9 mouse cellular contexts compared by ENCODE assay signal in the genomic region with DNA sequence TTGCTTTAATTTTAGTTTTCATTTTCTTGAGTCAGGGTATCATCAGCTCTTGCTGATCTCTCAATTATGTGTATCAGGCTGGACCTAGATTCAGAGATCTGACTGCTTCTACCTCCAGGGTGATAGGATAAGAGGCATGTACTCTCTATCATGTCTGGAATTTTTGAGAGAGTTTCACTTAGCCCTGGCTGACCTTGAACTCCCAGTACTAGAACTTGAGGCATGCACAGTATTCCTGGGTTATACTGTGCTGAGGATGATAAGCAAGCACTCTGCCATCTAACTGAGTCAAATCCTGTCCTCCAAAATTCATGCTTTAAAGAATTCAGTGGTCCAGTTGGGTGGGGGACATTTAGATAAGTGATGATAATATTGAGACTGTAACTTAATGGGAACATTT. TPM values are rescaled to one million over a fixed set of nuclear protein-coding genes. Genes with fewer than 3 reads are reported as not detected.
DNase-seq lines count a peak whose midpoint lies in the region; ATAC-seq and TF ChIP-seq lines count a peak whose summit lies in the region.
"Had no signal": no experiment of that assay in that cellular context is flagged by ENCODE, and none has a peak within 500 bp of the region (broad histone marks: within the 10 kb centered on the region; RNA-seq: fewer than 3 reads in every experiment).

No protein-coding gene starts in this region.

- H3K9ac ChIP-seq in kidney, embryonic 14.5 days (ENCODE audit: low read depth, low read length), result peak overlapping the region; percentile 87; the same call in 1 of the 2 replicates
- H3K9ac ChIP-seq in ES-Bruce4 (ENCODE audit: low read depth, poor library complexity, severe bottlenecking), result peak overlapping the region; percentile 99
- no peak overlapping the region for H3K9ac ChIP-seq in limb, embryonic 12.5 days (replicated peaks)

- TF ChIP-seq POLR2A in ES-Bruce4 (IDR thresholded peaks at IDR 0.05; ENCODE audit: insufficient read depth, low read length), result no peak

- DNase-seq in kidney, postnatal 36 days, result no peak
- peak; percentile 29 for DNase-seq in R1 (ENCODE audit: low read depth, low spot score)
- no peak for DNase-seq in ovary, postnatal 10 days (ENCODE audit: low spot score)
- no peak for DNase-seq in cerebellum, postnatal 36 days
- no peak for DNase-seq in left cerebral cortex, postnatal 14 days (ENCODE audit: low spot score in 2 of 2)
- DNase-seq: kidney, postnatal 4 days had no signal

- no peak for ATAC-seq in kidney, embryonic 14.5 days (ENCODE audit: low FRiP score, low TSS enrichment)
- no peak for ATAC-seq in limb, embryonic 12.5 days (ENCODE audit: insufficient number of reproducible peaks, insufficient read depth, low FRiP score, low TSS enrichment, low read depth)

- peaks cover 12% of the 10 kb centered on the region for H3K36me3 ChIP-seq in kidney, embryonic 14.5 days (ENCODE audit: control insufficient read depth, insufficient read depth, low read length)
- peaks cover 19% of the 10 kb centered on the region for H3K36me3 ChIP-seq in ES-Bruce4 (ENCODE audit: control insufficient read depth, insufficient read depth, low read length, poor library complexity, severe bottlenecking)
- peaks cover 13% of the 10 kb centered on the region for H3K36me3 ChIP-seq in limb, embryonic 12.5 days

- H3K27me3 ChIP-seq in kidney, embryonic 14.5 days (ENCODE audit: control insufficient read depth, insufficient read depth, low read length), result no peaks in the 10 kb centered on the region
- H3K27me3 ChIP-seq in ES-Bruce4 (ENCODE audit: control insufficient read depth, insufficient read depth, low read length, poor library complexity, severe bottlenecking), result no peaks in the 10 kb centered on the region
- no peaks in the 10 kb centered on the region for H3K27me3 ChIP-seq in limb, embryonic 12.5 days

- H3K9me3 ChIP-seq in kidney, embryonic 14.5 days (ENCODE audit: control insufficient read depth, low read length), result no peaks in the 10 kb centered on the region
- H3K9me3 ChIP-seq in ES-Bruce4 (replicated peaks; ENCODE audit: control insufficient read depth, insufficient read depth, low read length, poor library complexity, severe bottlenecking), result no peaks in the 10 kb centered on the region
- no peaks in the 10 kb centered on the region for H3K9me3 ChIP-seq in limb, embryonic 12.5 days

- TF ChIP-seq EP300 in ES-Bruce4 (IDR thresholded peaks at IDR 0.05; ENCODE audit: insufficient read depth, low read depth, low read length), result no peak

- peak overlapping the region; percentile 82; the same call in 1 of the 2 replicates for H3K4me3 ChIP-seq in kidney, embryonic 14.5 days (ENCODE audit: low read length)
- H3K4me3 ChIP-seq in ES-Bruce4 (ENCODE audit: low read depth, low read length), result no peak overlapping the region
- peak overlapping the region; percentile 81 for H3K4me3 ChIP-seq in limb, embryonic 12.5 days (replicated peaks)

- peaks cover 6% of the 10 kb centered on the region; the same call in 1 of the 2 replicates for H3K4me1 ChIP-seq in kidney, embryonic 14.5 days (ENCODE audit: control insufficient read depth, insufficient read depth, low read length)
- no peaks in the 10 kb centered on the region for H3K4me1 ChIP-seq in ES-Bruce4 (ENCODE audit: control insufficient read depth, insufficient read depth, low read length)
- H3K4me1 ChIP-seq in limb, embryonic 12.5 days (replicated peaks), result peaks cover 11% of the 10 kb centered on the region

- H3K4me2 ChIP-seq in kidney, embryonic 14.5 days (replicated peaks; ENCODE audit: low read depth, low read length), result peak overlapping the region; percentile 89
- peak overlapping the region; percentile 91 for H3K4me2 ChIP-seq in limb, embryonic 12.5 days

- no peak for TF ChIP-seq CTCF in ES-Bruce4 (IDR thresholded peaks at IDR 0.05; ENCODE audit: low read depth, low read length)

- no peak overlapping the region for H3K27ac ChIP-seq in kidney, embryonic 14.5 days (ENCODE audit: low read depth, low read length)
- no peak overlapping the region for H3K27ac ChIP-seq in ES-Bruce4 (ENCODE audit: insufficient read depth, low read length)
- no peak overlapping the region for H3K27ac ChIP-seq in limb, embryonic 12.5 days

- intact Hi-C loops in left cerebral cortex, postnatal 14 days (cut with DNase I), result no loop called here

RNA-seq across cellular contexts. Expression of a gene that starts 11.4 kb away (rescaled TPM):
- 58.7 and 74.9 TPM in 2 replicates for polyA plus RNA-seq in kidney, embryonic 14.5 days (2014; fragmentation: Nextera tagmentation; extraction: Ambion mirVana)
- polyA plus RNA-seq in ES-Bruce4 (2011; ENCODE audit: insufficient read depth, insufficient read length, low read depth, missing spikeins), result 69.6 and 78.9 TPM in 2 replicates
- polyA plus RNA-seq in limb, embryonic 12.5 days (2016; fragmentation: Nextera tagmentation; extraction: Ambion mirVana), result 67.7 and 77.6 TPM in 2 replicates
- total RNA-seq in left cerebral cortex, postnatal 14 days (2021), result 10 to 100 TPM; 47.7 TPM

RNA-seq across cellular contexts. Expression of a gene that starts 17.6 kb away (rescaled TPM):
- polyA plus RNA-seq in kidney, embryonic 14.5 days (2014; fragmentation: Nextera tagmentation; extraction: Ambion mirVana), result 10.5 and 11.4 TPM in 2 replicates
- 0.15 and 0.79 TPM in 2 replicates for polyA plus RNA-seq in ES-Bruce4 (2011; ENCODE audit: insufficient read depth, insufficient read length, low read depth, missing spikeins)
- polyA plus RNA-seq in limb, embryonic 12.5 days (2016; fragmentation: Nextera tagmentation; extraction: Ambion mirVana), result 13.9 and 14.0 TPM in 2 replicates
- 1 to 10 TPM; 7.1 to 8.1 TPM for total RNA-seq in left cerebral cortex, postnatal 14 days (2021)

RNA-seq across cellular contexts. Expression of a gene that starts 28.9 kb away (rescaled TPM):
- 9.4 and 10.0 TPM in 2 replicates for polyA plus RNA-seq in kidney, embryonic 14.5 days (2014; fragmentation: Nextera tagmentation; extraction: Ambion mirVana)
- 0.31 and 0.67 TPM in 2 replicates for polyA plus RNA-seq in ES-Bruce4 (2011; ENCODE audit: insufficient read depth, insufficient read length, low read depth, missing spikeins)
- 19.9 and 20.3 TPM in 2 replicates for polyA plus RNA-seq in limb, embryonic 12.5 days (2016; fragmentation: Nextera tagmentation; extraction: Ambion mirVana)
- total RNA-seq in left cerebral cortex, postnatal 14 days (2021), result 1 to 10 TPM; 1.5 to 1.6 TPM
